Mouse (Mus musculus) activated CD4-positive, CD25-positive, alpha-beta regulatory T cell, adult 9 weeks (primary cell): ENCODE measurements around the gene Zfp462. TPM values are rescaled to one million over a fixed set of nuclear protein-coding genes. Genes with fewer than 3 reads are reported as not detected.

Experiments
- polyA plus RNA-seq: library from polyadenylated mRNA; unstranded; fragments of 100-300 nt; shearing (Covaris generic); gene quantifications from one replicate; pipeline ENCODE4 v1.2.1, GENCODE M21; 2017

The Zfp462 gene
- not detected for polyA plus RNA-seq

DNA sequence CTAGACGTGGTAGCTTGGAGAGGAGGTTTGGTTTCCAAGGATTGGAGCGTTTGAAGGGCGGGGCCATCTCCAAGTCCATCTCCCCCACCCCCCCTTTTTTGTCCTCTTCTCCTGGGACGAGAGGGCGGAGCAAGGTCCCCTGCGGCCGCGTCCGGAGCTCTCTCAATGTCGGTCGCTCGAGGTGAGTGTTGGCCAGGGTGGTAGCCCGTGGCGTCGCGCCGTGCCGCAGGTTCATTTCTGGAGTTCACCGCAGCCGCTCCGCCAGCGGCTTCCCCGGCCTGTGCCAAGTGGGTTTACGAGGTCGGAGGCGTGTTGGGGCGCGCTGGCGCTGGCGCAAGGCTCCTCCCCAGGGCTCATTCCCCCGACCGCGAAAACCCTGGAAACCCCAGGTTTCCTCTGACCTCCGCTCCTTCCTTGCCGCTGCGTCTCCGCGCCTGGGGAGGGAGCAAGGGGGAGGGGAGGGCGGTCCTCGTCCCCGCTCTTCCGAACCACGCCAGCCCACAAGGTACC is at the start of gene Zfp462:
TSS of gene Zfp462 (plus strand) at position 128 of the 510 bp plus-strand sequence.

